Mouse (Mus musculus) myocyte (in vitro differentiated cells): Measurements from ENCODE around the gene Ltbp4.

Experiments used
- CEBPB ChIP-seq: IDR thresholded peaks from 2 replicates; pipeline ENCODE4 v1.6.1; 2011; ENCODE audit warnings: mild to moderate bottlenecking, moderate library complexity; ENCODE audit not compliant: poor library complexity, insufficient read depth, severe bottlenecking
- E2F4 ChIP-seq: IDR thresholded peaks from one replicate; pipeline ENCODE4 v1.6.1; 2011; ENCODE audit warnings: mild to moderate bottlenecking, control low read depth, moderate library complexity; ENCODE audit not compliant: insufficient read depth
- MAX ChIP-seq: IDR thresholded peaks from one replicate; pipeline ENCODE4 v1.6.1; 2011; ENCODE audit warnings: low read depth, mild to moderate bottlenecking, control low read depth
- MYOD1 ChIP-seq, 3 experiments: IDR thresholded peaks; one replicate each; pipeline ENCODE4 v1.6.1; 2011; ENCODE audit warnings: control low read depth in 2 of 3, low read depth in 2 of 3, mild to moderate bottlenecking in 2 of 3, moderate library complexity in 1 of 3; ENCODE audit not compliant: insufficient read length in 2 of 3, control insufficient read depth in 1 of 3
- MYOG ChIP-seq, 3 experiments: IDR thresholded peaks; one replicate each; pipeline ENCODE4 v1.6.1; 2011; ENCODE audit warnings: control low read depth in 2 of 3, low read depth in 2 of 3, mild to moderate bottlenecking in 2 of 3; ENCODE audit not compliant: insufficient read length in 2 of 3, control insufficient read depth in 1 of 3, insufficient read depth in 1 of 3
- POLR2A ChIP-seq: IDR thresholded peaks from one replicate; pipeline ENCODE4 v1.6.1; 2011; ENCODE audit warnings: low read depth, mild to moderate bottlenecking, control low read depth, moderate library complexity; ENCODE audit not compliant: insufficient read length
- POLR2AphosphoS2 ChIP-seq: IDR thresholded peaks from one replicate; pipeline ENCODE4 v1.6.1; 2011; ENCODE audit warnings: low read depth, control low read depth; ENCODE audit not compliant: insufficient read length
- REST ChIP-seq: IDR thresholded peaks from one replicate; pipeline ENCODE4 v1.6.1; 2011; ENCODE audit warnings: mild to moderate bottlenecking, control low read depth, moderate library complexity; ENCODE audit not compliant: insufficient read depth, insufficient read length
- SRF ChIP-seq: IDR thresholded peaks from one replicate; pipeline ENCODE4 v1.6.1; 2011; ENCODE audit warnings: low read depth; ENCODE audit not compliant: control insufficient read depth, insufficient read length
- TCF12 ChIP-seq: IDR thresholded peaks from one replicate; pipeline ENCODE4 v1.6.1; 2011; ENCODE audit warnings: mild to moderate bottlenecking, control low read depth; ENCODE audit not compliant: poor library complexity, insufficient read depth, severe bottlenecking
- USF1 ChIP-seq: IDR thresholded peaks from one replicate; pipeline ENCODE4 v1.6.1; 2011; ENCODE audit warnings: low read depth, mild to moderate bottlenecking, control low read depth, moderate library complexity

GRCm38 (mm10) chr7:27323001-27323400 lies 14.5 kb downstream of the Ltbp4 start:
- TF ChIP-seq POLR2A: no peak
- TF ChIP-seq E2F4: no peak
- TF ChIP-seq MAX: no peak
- no peak for TF ChIP-seq TCF12
- no peak for TF ChIP-seq USF1
- TF ChIP-seq POLR2AphosphoS2: no peak
- TF ChIP-seq REST: no peak
- no peak for TF ChIP-seq SRF
- no peak for TF ChIP-seq MYOG (IDR thresholded peaks at IDR 0.05; ENCODE audit: control insufficient read depth in 1 of 3, insufficient read depth in 1 of 3, insufficient read length in 2 of 3, low read depth in 2 of 3)
- no peak for TF ChIP-seq CEBPB
- TF ChIP-seq MYOD1 (IDR thresholded peaks at IDR 0.05; ENCODE audit: control insufficient read depth in 1 of 3, insufficient read length in 2 of 3, low read depth in 2 of 3): no peak
